Mouse (Mus musculus) heart, embryonic 16.5 days (tissue): ENCODE measurements at regions not wholly inside any gene's neighbourhood (a gene's known extent, or its start where the extent isn't known, plus 50 kb on each side); places are given as distances from the start of the nearest gene placed in this dataset.

Experiments used
- ATAC-seq: fragments of 200-750 bp; cut with Nextera tagmentation; replicated peaks from 2 replicates; pipeline ENCODE4 v1.8.0; 2017; ENCODE audit warnings: moderate number of reproducible peaks; ENCODE audit not compliant: insufficient read depth, low FRiP score; ENCODE audit errors: extremely low read depth
- H3K27ac ChIP-seq: fragments of 300-500 bp; sonication (generic); 2 replicates; pipeline ENCODE4 v1.5.1; 2014; ENCODE audit warnings: mild to moderate bottlenecking, low read length, control low read depth, moderate library complexity
- H3K27me3 ChIP-seq: fragments of 300-500 bp; sonication (generic); 2 replicates; pipeline ENCODE4 v1.6.1; 2014; ENCODE audit warnings: low read length, mixed read lengths; ENCODE audit not compliant: control insufficient read depth, insufficient read depth
- H3K36me3 ChIP-seq: fragments of 300-500 bp; sonication (generic); 2 replicates; pipeline ENCODE4 v1.6.1; 2014; ENCODE audit not compliant: control insufficient read depth, insufficient read depth
- H3K4me1 ChIP-seq: fragments of 300-500 bp; sonication (generic); 2 replicates; pipeline ENCODE4 v1.6.1; 2014; ENCODE audit warnings: low read length, mixed read lengths; ENCODE audit not compliant: control insufficient read depth, insufficient read depth
- H3K4me2 ChIP-seq: fragments of 300-500 bp; sonication (generic); 2 replicates; pipeline ENCODE4 v1.6.1; 2014; ENCODE audit warnings: low read depth, mild to moderate bottlenecking, control low read depth, low read length
- H3K4me3 ChIP-seq: fragments of 300-500 bp; sonication (generic); 2 replicates; pipeline ENCODE4 v1.5.1; 2014; ENCODE audit warnings: mild to moderate bottlenecking, control low read depth, low read length
- H3K9ac ChIP-seq: fragments of 300-500 bp; sonication (generic); 2 replicates; pipeline ENCODE4 v1.6.1; 2014; ENCODE audit warnings: low read length, control low read depth
- H3K9me3 ChIP-seq: fragments of 300-500 bp; sonication (generic); replicated peaks from 2 replicates; pipeline ENCODE4 v1.6.1; 2016; ENCODE audit warnings: low read length; ENCODE audit not compliant: control insufficient read depth
- WGBS: fragments of 180-500 bp; shearing (Covaris S2); extraction: QIAGEN DNeasy Blood & Tissue Kit; methylation state at CpG from one replicate; pipeline ENCODE4 v1.1.7; 2014; 5-methylcytosine and 5-hydroxymethylcytosine counted together

DNA sequence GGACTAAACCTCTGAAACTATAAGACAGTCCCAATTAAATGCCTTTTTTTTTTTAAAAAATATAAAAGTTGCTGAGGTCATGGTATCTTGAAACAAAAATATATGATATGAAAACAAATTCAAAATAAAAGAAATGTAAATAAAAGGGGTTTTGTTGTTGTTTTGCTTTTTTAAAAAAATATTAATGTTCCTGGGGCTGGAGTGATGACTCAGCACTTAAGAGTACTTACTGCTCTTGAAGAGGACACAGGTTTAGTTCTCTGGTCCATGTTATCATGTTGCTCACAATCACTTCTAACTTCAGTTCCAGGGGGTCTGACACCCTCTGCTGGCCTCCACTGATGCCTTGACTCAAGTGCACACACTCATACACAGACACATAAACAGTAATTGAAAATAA is 53.5 kb upstream of the Atp1a1 start:
- H3K9me3 ChIP-seq = no peaks in the 10 kb centered on the region
- H3K4me1 ChIP-seq = 0 out of 2 replicates have a peak, but pooled peaks cover 3% of the 10 kb centered on the region
- no peaks in the 10 kb centered on the region for H3K27me3 ChIP-seq
- H3K36me3 ChIP-seq = no peaks in the 10 kb centered on the region
- H3K9ac ChIP-seq = no peak overlapping the region
- H3K4me3 ChIP-seq = no peak overlapping the region
- H3K27ac ChIP-seq = no peak overlapping the region
- no peak overlapping the region for H3K4me2 ChIP-seq
- ATAC-seq = no peak

DNA sequence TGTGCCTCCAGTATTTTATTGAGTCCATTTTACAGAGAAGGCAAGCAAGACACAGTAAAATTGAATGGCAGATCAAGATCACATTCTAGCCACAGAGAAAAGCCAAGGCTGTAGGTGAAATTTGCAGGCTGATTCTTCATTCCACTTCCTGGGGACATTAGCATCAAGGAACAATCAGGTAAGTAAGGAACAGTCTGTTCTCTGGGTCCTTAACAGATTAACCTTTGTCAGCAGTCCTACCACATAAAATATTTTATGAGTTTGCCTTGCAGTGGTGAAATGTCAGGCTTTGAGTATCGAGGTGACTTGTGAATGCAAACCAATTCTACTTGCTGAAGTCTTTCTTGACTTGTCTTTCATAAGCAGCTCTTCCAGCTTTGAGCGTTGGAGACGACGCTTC is 50.2 kb upstream of the Atp1a1 start:
- Histone ChIP-seq H3K27me3 (no peaks in the 10 kb centered on the region), H3K27ac (no peak overlapping the region), H3K4me2 (no peak overlapping the region), H3K4me3 (no peak overlapping the region), H3K4me1 (no peaks in the 10 kb centered on the region), H3K9me3 (no peaks in the 10 kb centered on the region), H3K9ac (no peak overlapping the region), H3K36me3 (no peaks in the 10 kb centered on the region)
- no peak for ATAC-seq
- 85% methylated on average over 4 of the region's 4 CpGs for WGBS
